18 mouse cellular contexts compared by ENCODE assay signal in the genomic region with DNA sequence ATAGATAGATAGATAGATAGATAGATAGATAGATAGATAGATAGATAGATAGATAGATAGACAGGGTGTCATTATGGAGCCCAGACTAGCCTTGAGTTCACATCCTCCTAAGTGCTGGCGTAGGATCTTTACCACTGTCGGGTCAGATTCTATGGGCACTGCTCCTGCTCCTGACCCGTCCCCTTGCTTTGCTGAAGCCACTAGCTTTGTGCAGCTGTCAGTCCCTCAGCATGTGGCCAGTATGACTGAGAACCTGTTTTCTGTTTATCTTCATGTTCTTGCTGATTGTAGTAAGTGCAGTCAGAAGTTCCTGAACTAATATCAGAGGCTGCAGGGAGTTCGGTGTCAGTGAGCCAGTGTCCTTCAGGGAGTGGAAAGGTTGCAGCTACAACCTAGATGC. TPM values are rescaled to one million over a fixed set of nuclear protein-coding genes. Genes with fewer than 3 reads are reported as not detected.
DNase-seq lines count a peak whose midpoint lies in the region; ATAC-seq and TF ChIP-seq lines count a peak whose summit lies in the region.
"Had no signal": no experiment of that assay in that cellular context is flagged by ENCODE, and none has a peak within 500 bp of the region (broad histone marks: within the 10 kb centered on the region; RNA-seq: fewer than 3 reads in every experiment).

No protein-coding gene starts in this region.

- H3K27me3 ChIP-seq in spleen, adult 2 months (ENCODE audit: control insufficient read depth, insufficient read depth, low read length) = no peaks in the 10 kb centered on the region
- no peaks in the 10 kb centered on the region for H3K27me3 ChIP-seq in myocyte (ENCODE audit: control insufficient read depth, insufficient read depth, insufficient read length)
- H3K27me3 ChIP-seq: CH12.LX had no signal

- 0 out of 2 replicates have a peak overlapping the region, but pooled peaks have one; percentile 69 for H3K27ac ChIP-seq in spleen, adult 2 months (ENCODE audit: insufficient read depth, low read length)

- peaks cover 20% of the 10 kb centered on the region for H3K79me2 ChIP-seq in myocyte (ENCODE audit: control insufficient read depth, insufficient read depth)

- H3ac ChIP-seq in myocyte (ENCODE audit: control insufficient read depth, insufficient read length) = no peak overlapping the region

- no peak overlapping the region for H3K4me2 ChIP-seq in myocyte (ENCODE audit: low read depth)

- ATAC-seq in frontal cortex, adult (ENCODE audit: low TSS enrichment) = no peak
- ATAC-seq: activated CD4-positive, CD25-positive, alpha-beta regulatory T cell, adult 4 months; CD4-positive, CD25-positive, alpha-beta regulatory T cell, adult 4 months; Patski had no signal

- no peak for TF ChIP-seq POLR2A in spleen, adult 2 months (IDR thresholded peaks at IDR 0.05; ENCODE audit: low read depth, low read length)
- TF ChIP-seq POLR2A in myocyte (IDR thresholded peaks at IDR 0.05; ENCODE audit: insufficient read length, low read depth) = no peak

- peaks cover 36% of the 10 kb centered on the region; the same call in 1 of the 2 replicates for H3K4me1 ChIP-seq in spleen, adult 2 months (ENCODE audit: control insufficient read depth, insufficient read depth, insufficient read length)

- TF ChIP-seq CTCF in spleen, adult 2 months (IDR thresholded peaks at IDR 0.05; ENCODE audit: extremely low read depth, insufficient read depth, insufficient read length, insufficient replicate concordance) = no peak

- H3K4me3 ChIP-seq in spleen, adult 2 months (ENCODE audit: extremely low read depth, insufficient read depth, insufficient read length) = no peak overlapping the region
- no peak overlapping the region for H3K4me3 ChIP-seq in myocyte

- 95% methylated on average over 4 of the region's 4 CpGs for WGBS in spleen, adult 2 months

- no peak for DNase-seq in spleen, adult 2 months (ENCODE audit: low read depth in 1 of 2, low spot score in 2 of 2)
- DNase-seq in spleen, adult 18-20 months = no peak
- DNase-seq: adrenal gland, adult 2 months; adrenal gland, adult 8-10 months; adrenal gland, postnatal 10 days; adrenal gland, postnatal 14 days; adrenal gland, postnatal 25 days; adrenal gland, postnatal 36 days; B cell, adult 2 months; cerebellum, adult 11 months; cerebellum, adult 11-12 months; cerebellum, adult 18-20 months had no signal

- H3K36me3 ChIP-seq in spleen, adult 2 months (ENCODE audit: control insufficient read depth, insufficient read depth, low read length) = peaks cover 33% of the 10 kb centered on the region
- peaks cover 39% of the 10 kb centered on the region for H3K36me3 ChIP-seq in myocyte (ENCODE audit: control insufficient read depth, insufficient read depth)

TF ChIP-seq in myocyte, 11 proteins besides CTCF, POLR2A, EP300 and RAD21:
- TF ChIP-seq REST (IDR thresholded peaks at IDR 0.05; ENCODE audit: insufficient read depth, insufficient read length) (no peak), MYOD1 (IDR thresholded peaks at IDR 0.05; ENCODE audit: control insufficient read depth in 1 of 3, insufficient read length in 2 of 3, low read depth in 2 of 3) (peak in 2 of 3 experiments; percentile 60 to 61), POLR2AphosphoS2 (IDR thresholded peaks at IDR 0.05; ENCODE audit: insufficient read length, low read depth) (no peak), MYOG (IDR thresholded peaks at IDR 0.05; ENCODE audit: control insufficient read depth in 1 of 3, insufficient read depth in 1 of 3, insufficient read length in 2 of 3, low read depth in 2 of 3) (peak in 2 of 3 experiments; percentile 24 to 69)

RNA-seq across cellular contexts. Expression of a gene that starts 35.5 kb away (rescaled TPM):
- polyA plus RNA-seq in spleen, adult 2 months (2012; rRNA removed) = 76.9 and 98.6 TPM in 2 replicates
- 72.3 TPM for polyA plus RNA-seq in myocyte (2012; fragmentation: generic; extraction: Trizol)

RNA-seq across cellular contexts. Expression of a gene that starts 54.3 kb away (rescaled TPM):
- polyA plus RNA-seq in spleen, adult 2 months (2012; rRNA removed) = 9.2 and 13.0 TPM in 2 replicates
- 52.7 TPM for polyA plus RNA-seq in myocyte (2012; fragmentation: generic; extraction: Trizol)
